Mouse (Mus musculus) megakaryocyte, adult 5-6 weeks (primary cell): Measurements from ENCODE around the gene Gm45194. TPM values are rescaled to one million over a fixed set of nuclear protein-coding genes. Genes with fewer than 3 reads are reported as not detected.

ENCODE experiments used
- ATAC-seq: 2 replicates; pipeline ENCODE4 v1.8.0; 2016; ENCODE audit warnings: mild to moderate bottlenecking, inconsistent platforms; ENCODE audit not compliant: poor library complexity, severe bottlenecking
- total RNA-seq, 2 experiments: library from RNA; stranded (forward) in 1 of 2; stranded (reverse) in 1 of 2; fragments of 153-499, 151-499 nt in 1 of 2; fragments of 221-1000, 200-1000 nt in 1 of 2; gene quantifications; 2 replicates each; pipeline versions ENCODE4 v1.2.3 to v1.2.4; 2015 to 2017

The Gm45194 gene
- total RNA-seq (2015) (not detected in 2 replicates), total RNA-seq (2017) (not detected in 2 replicates)

DNA sequence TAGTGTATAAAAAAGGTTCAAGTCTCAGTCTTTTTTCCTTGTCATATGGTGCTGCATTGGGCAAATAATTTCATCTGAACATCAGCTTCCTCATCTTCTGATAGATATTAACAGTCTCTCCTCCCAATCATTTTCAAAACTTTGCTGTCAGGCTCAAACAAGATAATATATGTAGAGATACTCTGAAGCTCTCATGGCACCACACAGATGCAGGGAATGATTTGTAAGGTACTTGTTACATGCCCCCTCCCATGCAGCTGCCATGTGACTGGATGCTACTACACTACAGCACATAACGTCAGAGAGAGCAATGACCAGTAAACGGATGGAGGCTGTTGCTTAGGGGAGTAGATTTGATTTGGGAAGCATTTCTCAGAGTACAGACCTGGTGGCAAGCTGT, at the start of gene Gm45194:
Gene Gm45194, plus strand, starts transcription at position 301 of the 400 bp plus-strand sequence.
- ATAC-seq: no peak

GRCm38 (mm10) chrX:111855878-111856277, 35.3 kb upstream of the Gm45194 start:
- no peak for ATAC-seq

DNA sequence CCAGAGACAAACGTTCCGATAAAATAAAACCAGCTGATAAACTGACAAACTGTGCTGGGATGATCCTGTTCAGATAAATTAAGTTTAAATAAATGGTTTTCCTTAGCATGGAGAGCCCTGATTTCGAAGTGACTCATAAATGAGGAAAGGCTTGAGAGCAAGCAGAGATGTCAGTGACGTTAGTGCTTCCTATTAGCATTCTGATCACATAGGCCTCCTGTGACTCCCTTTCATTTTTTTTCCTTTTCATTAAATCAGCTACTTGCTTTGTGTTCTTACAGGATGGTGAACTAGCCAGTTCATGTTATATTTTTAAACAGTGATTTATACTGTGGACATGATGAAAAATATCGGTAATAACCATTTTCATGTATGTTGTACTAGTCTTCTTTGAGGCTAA, 9.9 kb upstream of the Gm45194 start:
- ATAC-seq: no peak

- no peak for ATAC-seq
Measured at GRCm38 (mm10) chrX:111894321-111895050, 3.3 kb downstream of the Gm45194 start.

- no peak for ATAC-seq
Measured at GRCm38 (mm10) chrX:111895084-111895779, 4.0 kb downstream of the Gm45194 start.

- ATAC-seq: no peak
Measured at GRCm38 (mm10) chrX:111917422-111917821, 26.2 kb downstream of the Gm45194 start.

DNA sequence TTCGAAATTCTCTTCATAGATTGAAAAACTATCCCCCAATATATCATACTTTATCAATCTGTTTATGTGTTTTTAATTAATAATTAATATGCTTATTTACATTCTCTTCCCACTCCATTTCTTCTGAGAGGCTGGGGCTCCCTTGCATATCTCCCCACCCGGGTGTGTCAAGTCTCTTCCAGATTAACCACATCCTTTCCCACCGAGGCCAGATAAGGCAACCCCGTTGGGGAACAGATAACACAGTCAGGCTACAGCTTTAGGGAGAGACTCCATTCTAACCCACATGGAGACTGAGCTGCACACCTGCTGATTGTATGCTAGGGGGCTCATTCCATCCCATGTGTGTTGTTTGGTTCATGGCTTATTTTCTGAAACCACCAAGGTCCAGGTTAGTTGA, 69.7 kb downstream of the Gm45194 start:
- ATAC-seq: no peak

DNA sequence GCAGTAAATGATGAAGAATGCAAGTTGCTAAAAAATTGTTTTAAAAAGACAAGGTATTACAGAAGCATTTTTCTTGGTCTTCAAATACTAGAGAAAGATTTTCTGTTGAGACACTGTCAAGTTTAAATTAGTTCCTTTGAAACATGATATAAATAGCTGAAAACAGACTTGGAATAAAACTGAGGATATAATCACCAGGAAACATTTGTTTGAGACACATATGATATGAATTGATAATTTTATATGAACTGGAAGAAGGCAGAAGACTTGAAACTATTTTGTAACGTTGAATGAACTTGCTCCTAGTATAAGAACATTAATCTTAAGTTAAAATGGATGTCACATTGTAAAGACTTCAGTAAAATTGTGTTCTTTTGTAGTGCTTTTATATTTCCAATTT, 108.5 kb downstream of the Gm45194 start:
- no peak for ATAC-seq

GRCm38 (mm10) chrX:112010707-112011106, 119.5 kb downstream of the Gm45194 start, which contains the start of gene Tex16:
TSS of gene Tex16 (plus strand) at chrX:112011007.
- no peak for ATAC-seq

DNA sequence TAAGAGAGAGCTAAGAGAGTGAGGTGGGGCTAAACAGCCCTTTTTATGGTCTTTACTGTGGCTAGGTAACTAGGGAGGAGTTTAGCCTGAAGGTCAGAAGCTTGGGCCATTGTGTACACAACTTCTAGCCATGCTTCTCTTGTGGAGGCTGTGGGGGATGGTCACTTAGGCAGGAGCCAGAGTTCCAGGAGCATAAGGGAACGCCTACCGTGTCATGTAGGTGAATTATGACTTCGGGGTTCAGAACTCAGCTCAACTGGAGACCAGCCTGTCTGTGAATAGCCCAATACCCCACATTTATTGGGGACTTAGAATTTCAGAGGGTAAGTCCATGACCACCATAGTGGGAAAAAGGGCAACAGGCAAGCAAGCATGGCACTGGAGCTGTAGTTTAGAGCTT, 347.6 kb downstream of the Gm45194 start, which contains the start of gene 4933403O08Rik:
Gene 4933403O08Rik, plus strand, starts transcription at position 301 of the 400 bp plus-strand sequence.
- no peak for ATAC-seq

GRCm38 (mm10) chrX:112242916-112243315, 351.7 kb downstream of the Gm45194 start:
- no peak for ATAC-seq

GRCm38 (mm10) chrX:112255513-112255912, 364.3 kb downstream of the Gm45194 start:
- no peak for ATAC-seq

GRCm38 (mm10) chrX:112273550-112273949, 382.4 kb downstream of the Gm45194 start:
- ATAC-seq: no peak

Other genes with a start within 250 kb of the Gm45194 start
- gene Hdx, start 194.3 kb upstream of the Gm45194 start, total RNA-seq (2015): not detected in 2 replicates
- not detected in 2 replicates for gene Hdx, start 194.3 kb upstream of the Gm45194 start, total RNA-seq (2017)
- not detected in 2 replicates for gene Tex16, start 119.6 kb downstream of the Gm45194 start, total RNA-seq (2015)
- gene Tex16, start 119.6 kb downstream of the Gm45194 start, total RNA-seq (2017): not detected in 2 replicates